Mouse (Mus musculus) B cell, adult 2 months (primary cell): Measurements from ENCODE around the gene Tubg2.

Source experiments
- DNase-seq, 2 experiments: peaks; one replicate each; pipeline ENCODE4 v3.0.0; 2022

The Tubg2 gene

GRCm38 (mm10) chr11:101199555-101199954 is 43.8 kb downstream of the Tubg2 start:
- no peak for DNase-seq

GRCm38 (mm10) chr11:101200986-101201385 is 45.3 kb downstream of the Tubg2 start:
- DNase-seq: peak; percentile 50 to 55
